Mouse (Mus musculus): ENCODE measurements around the gene Dennd6a. TPM values are rescaled to one million over a fixed set of nuclear protein-coding genes. Genes with fewer than 3 reads are reported as not detected.

Gene Dennd6a
- total RNA-seq, 1 experiment, result 19.9 TPM

- Histone ChIP-seq H3K36me3 (ENCODE audit: control insufficient read depth, insufficient read depth, low read length, poor library complexity, severe bottlenecking) (peaks cover 5% of the 10 kb centered on the region), H3K9ac (ENCODE audit: insufficient read depth, low read depth, low read length, poor library complexity, severe bottlenecking) (no peak overlapping the region), H3K4me3 (ENCODE audit: insufficient read depth in 1 of 2, low read depth in 1 of 2, low read length in 2 of 2, poor library complexity in 1 of 2, severe bottlenecking in 1 of 2) (no peak overlapping the region), H3K27ac (ENCODE audit: insufficient read depth, low read depth, low read length, poor library complexity, severe bottlenecking) (no peak overlapping the region), H3K4me1 (ENCODE audit: control insufficient read depth in 2 of 2, insufficient read depth in 2 of 2, low read length in 2 of 2, poor library complexity in 1 of 2) (peaks cover 4 to 10% of the 10 kb centered on the region in 2 experiments; a peak in 3 of 4 replicates), H3K9me3 (ENCODE audit: control insufficient read depth, insufficient read depth, low read depth, low read length) (no peaks in the 10 kb centered on the region)
- no peak for DNase-seq (ENCODE audit: low read depth, low spot score)
- TF ChIP-seq CHD2 (IDR thresholded peaks at IDR 0.05; ENCODE audit: low read depth, low read length), result no peak
- in situ Hi-C loops (cut with MboI; ENCODE audit: low sequenced_read_pairs in 2 of 2, unreplicated experiment in 2 of 2), result loop anchor here in 1 of 2 experiments (10.0 kb wide), 1 partner anchor 63 kb away; no protein-coding TSS in a partner anchor
Measured at GRCm38 (mm10) chr14:26531410-26532313, 42.0 kb upstream of the Dennd6a start.

GRCm38 (mm10) chr14:26532752-26533151 is 40.9 kb upstream of the Dennd6a start:
- no peaks in the 10 kb centered on the region for H3K9me3 ChIP-seq (ENCODE audit: control insufficient read depth, insufficient read depth, low read depth, low read length)
- peaks cover 4 to 9% of the 10 kb centered on the region in 2 experiments; a peak in 3 of 4 replicates for H3K4me1 ChIP-seq (ENCODE audit: control insufficient read depth in 2 of 2, insufficient read depth in 2 of 2, low read length in 2 of 2, poor library complexity in 1 of 2)
- H3K36me3 ChIP-seq (ENCODE audit: control insufficient read depth, insufficient read depth, low read length, poor library complexity, severe bottlenecking), result peaks cover 5% of the 10 kb centered on the region
- no peak overlapping the region for H3K27ac ChIP-seq (ENCODE audit: insufficient read depth, low read depth, low read length, poor library complexity, severe bottlenecking)
- no peak for DNase-seq (ENCODE audit: low read depth, low spot score)
- peak overlapping the region; percentile 81 to 100; a peak in 3 of 4 replicates for H3K4me3 ChIP-seq (ENCODE audit: insufficient read depth in 1 of 2, low read depth in 1 of 2, low read length in 2 of 2, poor library complexity in 1 of 2, severe bottlenecking in 1 of 2)
- no peak for TF ChIP-seq ZNF384 (IDR thresholded peaks at IDR 0.05; ENCODE audit: low read depth, low read length)
- TF ChIP-seq ZC3H11A (IDR thresholded peaks at IDR 0.05; ENCODE audit: borderline replicate concordance, low read depth, low read length), result no peak
- TF ChIP-seq HCFC1 (IDR thresholded peaks at IDR 0.05; ENCODE audit: borderline replicate concordance, insufficient read depth, low read length), result no peak
- TF ChIP-seq CHD2 (IDR thresholded peaks at IDR 0.05; ENCODE audit: low read depth, low read length), result no peak
- TF ChIP-seq MAFK (IDR thresholded peaks at IDR 0.05; ENCODE audit: insufficient read depth, low read depth, low read length), result no peak
- in situ Hi-C loops (cut with MboI; ENCODE audit: low sequenced_read_pairs in 2 of 2, unreplicated experiment in 2 of 2), result loop anchor here in 1 of 2 experiments (10.0 kb wide), 1 partner anchor 62 kb away; no protein-coding TSS in a partner anchor
- no peak overlapping the region; the same call in 1 of the 2 replicates for H3K9ac ChIP-seq (ENCODE audit: insufficient read depth, low read depth, low read length, poor library complexity, severe bottlenecking)

DNA sequence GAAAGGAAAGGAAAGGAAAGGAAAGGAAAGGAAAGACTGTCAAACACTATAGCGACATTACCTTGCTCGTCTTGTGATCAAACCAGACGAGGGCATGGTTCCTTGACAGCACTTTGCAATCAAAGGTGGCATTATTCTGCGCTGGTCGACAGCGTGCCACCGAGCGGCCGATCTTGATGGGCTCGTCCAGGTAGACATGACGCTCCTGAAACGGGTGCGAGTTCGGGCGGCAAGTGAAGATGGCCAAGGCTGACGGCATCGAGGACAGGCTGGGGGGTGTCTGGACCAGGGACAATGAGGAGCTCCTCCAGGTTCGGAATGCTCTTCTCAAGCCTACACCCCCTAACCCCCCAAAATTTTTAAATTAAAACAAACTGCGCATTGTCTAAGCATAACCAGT is 40.4 kb upstream of the Dennd6a start:
- TF ChIP-seq CHD2 (IDR thresholded peaks at IDR 0.05; ENCODE audit: low read depth, low read length) (no peak), ZC3H11A (IDR thresholded peaks at IDR 0.05; ENCODE audit: borderline replicate concordance, low read depth, low read length) (no peak), MAFK (IDR thresholded peaks at IDR 0.05; ENCODE audit: insufficient read depth, low read depth, low read length) (no peak), ZNF384 (IDR thresholded peaks at IDR 0.05; ENCODE audit: low read depth, low read length) (no peak), HCFC1 (IDR thresholded peaks at IDR 0.05; ENCODE audit: borderline replicate concordance, insufficient read depth, low read length) (no peak)
- Histone ChIP-seq H3K27ac (ENCODE audit: insufficient read depth, low read depth, low read length, poor library complexity, severe bottlenecking) (no peak overlapping the region), H3K4me1 (ENCODE audit: control insufficient read depth in 2 of 2, insufficient read depth in 2 of 2, low read length in 2 of 2, poor library complexity in 1 of 2) (peaks cover 0 to 8% of the 10 kb centered on the region in 2 experiments; a peak in 2 of 4 replicates), H3K9ac (ENCODE audit: insufficient read depth, low read depth, low read length, poor library complexity, severe bottlenecking) (peak overlapping the region; percentile 99; the same call in 1 of the 2 replicates), H3K4me3 (ENCODE audit: insufficient read depth in 1 of 2, low read depth in 1 of 2, low read length in 2 of 2, poor library complexity in 1 of 2, severe bottlenecking in 1 of 2) (peak overlapping the region; percentile 81 to 100), H3K36me3 (ENCODE audit: control insufficient read depth, insufficient read depth, low read length, poor library complexity, severe bottlenecking) (peaks cover 5% of the 10 kb centered on the region), H3K9me3 (ENCODE audit: control insufficient read depth, insufficient read depth, low read depth, low read length) (no peaks in the 10 kb centered on the region)
- no peak for DNase-seq (ENCODE audit: low read depth, low spot score)
- in situ Hi-C loops (cut with MboI; ENCODE audit: low sequenced_read_pairs in 2 of 2, unreplicated experiment in 2 of 2), result loop anchor here in 1 of 2 experiments (10.0 kb wide), 1 partner anchor 62 kb away; no protein-coding TSS in a partner anchor

- TF ChIP-seq CHD2 (IDR thresholded peaks at IDR 0.05; ENCODE audit: low read depth, low read length) (peak; percentile 54; the same call in 1 of the 2 replicates), MAFK (IDR thresholded peaks at IDR 0.05; ENCODE audit: insufficient read depth, low read depth, low read length) (no peak)
- Histone ChIP-seq H3K9ac (ENCODE audit: insufficient read depth, low read depth, low read length, poor library complexity, severe bottlenecking) (peak overlapping the region; percentile 99), H3K9me3 (ENCODE audit: control insufficient read depth, insufficient read depth, low read depth, low read length) (no peaks in the 10 kb centered on the region), H3K27ac (ENCODE audit: insufficient read depth, low read depth, low read length, poor library complexity, severe bottlenecking) (peak overlapping the region; percentile 85), H3K4me1 (ENCODE audit: control insufficient read depth in 2 of 2, insufficient read depth in 2 of 2, low read length in 2 of 2, poor library complexity in 1 of 2) (peaks cover 0 to 8% of the 10 kb centered on the region in 2 experiments; a peak in 2 of 4 replicates), H3K4me3 (ENCODE audit: insufficient read depth in 1 of 2, low read depth in 1 of 2, low read length in 2 of 2, poor library complexity in 1 of 2, severe bottlenecking in 1 of 2) (peak overlapping the region; percentile 81 to 100), H3K36me3 (ENCODE audit: control insufficient read depth, insufficient read depth, low read length, poor library complexity, severe bottlenecking) (peaks cover 5% of the 10 kb centered on the region; the same call in 1 of the 2 replicates)
- in situ Hi-C loops (cut with MboI; ENCODE audit: low sequenced_read_pairs in 2 of 2, unreplicated experiment in 2 of 2), result loop anchor here in 1 of 2 experiments (10.0 kb wide), 1 partner anchor 61 kb away; no protein-coding TSS in a partner anchor
- no peak for DNase-seq (ENCODE audit: low read depth, low spot score)
Measured at GRCm38 (mm10) chr14:26533821-26534756, 39.6 kb upstream of the Dennd6a start.

Data from ES-E14 (cell line).